Mouse (Mus musculus) bone marrow macrophage, adult 2 months (primary cell): Measurements from ENCODE around the gene Cant1. TPM values are rescaled to one million over a fixed set of nuclear protein-coding genes. Genes with fewer than 3 reads are reported as not detected.

Experiments
- H3K27ac ChIP-seq: 2 replicates; pipeline ENCODE4 v1.5.1; 2012; ENCODE audit warnings: low read depth, low read length; ENCODE audit not compliant: insufficient read depth
- H3K4me1 ChIP-seq: 2 replicates; pipeline ENCODE4 v1.6.1; 2012; ENCODE audit warnings: low read length; ENCODE audit not compliant: control insufficient read depth, insufficient read depth
- H3K4me3 ChIP-seq: 2 replicates; pipeline ENCODE4 v1.5.1; 2012; ENCODE audit warnings: mild to moderate bottlenecking, low read length, moderate library complexity; ENCODE audit not compliant: insufficient read depth
- CTCF ChIP-seq: IDR thresholded peaks from 2 replicates; pipeline ENCODE4 v1.5.1; 2012; ENCODE audit warnings: low read depth, mild to moderate bottlenecking, low read length, moderate library complexity
- POLR2A ChIP-seq: IDR thresholded peaks from 2 replicates; pipeline ENCODE4 v1.6.1; 2012; ENCODE audit warnings: mild to moderate bottlenecking, low read depth, low read length, borderline replicate concordance
- polyA plus RNA-seq: library from polyadenylated mRNA; stranded (reverse); fragments of >200 nt; gene quantifications from 2 replicates; pipeline ENCODE4 v1.2.4, GENCODE M21; 2012; ENCODE audit not compliant: missing spikeins, insufficient read depth, insufficient read length

Cant1 gene
- polyA plus RNA-seq, 1 experiment = 36.2 TPM

- TF ChIP-seq POLR2A (no peak), CTCF (no peak)
- Histone ChIP-seq H3K4me1 (no peaks in the 10 kb centered on the region), H3K27ac (no peak overlapping the region), H3K4me3 (no peak overlapping the region)
Observed at GRCm38 (mm10) chr11:118448385-118448784, 29.5 kb upstream of the Cant1 start.

GRCm38 (mm10) chr11:118447346-118447745 lies 28.5 kb upstream of the Cant1 start:
- no peaks in the 10 kb centered on the region for H3K4me1 ChIP-seq
- no peak overlapping the region for H3K27ac ChIP-seq
- TF ChIP-seq POLR2A (no peak), CTCF (no peak)
- H3K4me3 ChIP-seq = no peak overlapping the region

- Histone ChIP-seq H3K4me3 (no peak overlapping the region), H3K27ac (no peak overlapping the region), H3K4me1 (no peaks in the 10 kb centered on the region)
- peak; percentile 82 for TF ChIP-seq CTCF
- no peak for TF ChIP-seq POLR2A
Observed at GRCm38 (mm10) chr11:118445843-118446242, 27.0 kb upstream of the Cant1 start.

GRCm38 (mm10) chr11:118443201-118443970 lies 24.5 kb upstream of the Cant1 start:
- no peak overlapping the region for H3K4me3 ChIP-seq
- no peak overlapping the region for H3K27ac ChIP-seq
- TF ChIP-seq CTCF = peak; percentile 94
- no peak for TF ChIP-seq POLR2A
- 0 out of 2 replicates have a peak, but pooled peaks cover 2% of the 10 kb centered on the region for H3K4me1 ChIP-seq

GRCm38 (mm10) chr11:118442691-118443090 lies 23.8 kb upstream of the Cant1 start:
- Histone ChIP-seq H3K27ac (no peak overlapping the region), H3K4me3 (no peak overlapping the region), H3K4me1 (0 out of 2 replicates have a peak, but pooled peaks cover 2% of the 10 kb centered on the region)
- TF ChIP-seq CTCF (no peak), POLR2A (no peak)

- 0 out of 2 replicates have a peak, but pooled peaks cover 2% of the 10 kb centered on the region for H3K4me1 ChIP-seq
- H3K4me3 ChIP-seq = no peak overlapping the region
- no peak overlapping the region for H3K27ac ChIP-seq
- TF ChIP-seq POLR2A (no peak), CTCF (no peak)
Observed at GRCm38 (mm10) chr11:118438665-118439414, 20.0 kb upstream of the Cant1 start.

- no peak for TF ChIP-seq CTCF
- no peak overlapping the region for H3K27ac ChIP-seq
- no peak overlapping the region for H3K4me3 ChIP-seq
- 0 out of 2 replicates have a peak, but pooled peaks cover 2% of the 10 kb centered on the region for H3K4me1 ChIP-seq
Observed at GRCm38 (mm10) chr11:118436471-118436935, 17.6 kb upstream of the Cant1 start.

GRCm38 (mm10) chr11:118434093-118434492 lies 15.2 kb upstream of the Cant1 start:
- H3K27ac ChIP-seq = no peak overlapping the region
- no peak for TF ChIP-seq CTCF
- TF ChIP-seq POLR2A = no peak
- peaks cover 4% of the 10 kb centered on the region; the same call in 1 of the 2 replicates for H3K4me1 ChIP-seq
- H3K4me3 ChIP-seq = no peak overlapping the region

GRCm38 (mm10) chr11:118433398-118433868 lies 14.5 kb upstream of the Cant1 start:
- Histone ChIP-seq H3K4me1 (peaks cover 4% of the 10 kb centered on the region; the same call in 1 of the 2 replicates), H3K4me3 (no peak overlapping the region), H3K27ac (no peak overlapping the region)
- TF ChIP-seq CTCF = no peak
- TF ChIP-seq POLR2A = no peak
